Mouse (Mus musculus) gastrocnemius, adult 8-10 months (tissue): ENCODE measurements at regions not wholly inside any gene's neighbourhood (a gene's known extent, or its start where the extent isn't known, plus 50 kb on each side); places are given as distances from the start of the nearest gene placed in this dataset.

ENCODE experiments used
- DNase-seq, 2 experiments: peaks; one replicate each; pipeline ENCODE4 v3.0.0; 2022; ENCODE audit warnings: low spot score in 2 of 2

GRCm38 (mm10) chr4:4920256-4920655, 127.1 kb upstream of the Impad1 start:
- no peak for DNase-seq

- peak in 1 of 2 experiments; percentile 6 for DNase-seq
Measured at GRCm38 (mm10) chr4:4875257-4875656, 82.1 kb upstream of the Impad1 start.

- DNase-seq = no peak
Measured at GRCm38 (mm10) chr4:4858345-4858744, 65.2 kb upstream of the Impad1 start.
